Mouse (Mus musculus) cerebellum, postnatal 25 days (tissue): Measurements from ENCODE around the gene 4930451I11Rik.
A peak's percentile ranks its signal among the peaks of the same experiment; 100 is the strongest.

ENCODE experiments used
- DNase-seq, 2 experiments: peaks; one replicate each; pipeline ENCODE4 v3.0.0; 2021; ENCODE audit warnings: mixed read lengths in 2 of 2

4930451I11Rik gene

DNA sequence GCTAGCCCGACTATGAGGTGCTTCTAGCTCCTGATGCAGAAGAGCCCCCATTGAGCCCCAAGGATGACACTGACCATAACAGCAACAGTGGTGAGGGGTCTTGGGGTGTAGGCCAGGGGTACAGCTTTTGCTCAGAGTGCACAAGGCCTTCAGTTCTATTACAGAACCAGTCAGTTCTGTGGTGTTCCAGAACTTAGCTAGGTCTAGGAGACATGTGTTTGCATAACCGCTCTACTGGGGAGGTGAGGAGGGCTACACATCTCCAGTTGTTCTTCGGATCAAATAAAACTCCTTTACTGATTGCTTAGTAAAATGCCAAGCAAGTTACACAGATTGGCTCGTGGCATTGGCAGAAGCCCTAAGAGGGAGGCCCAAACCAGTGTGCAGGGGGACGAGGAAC is at the start of gene 4930451I11Rik:
TSS of gene 4930451I11Rik (minus strand) at position 101 of the 400 bp plus-strand sequence.
- DNase-seq: no peak

DNA sequence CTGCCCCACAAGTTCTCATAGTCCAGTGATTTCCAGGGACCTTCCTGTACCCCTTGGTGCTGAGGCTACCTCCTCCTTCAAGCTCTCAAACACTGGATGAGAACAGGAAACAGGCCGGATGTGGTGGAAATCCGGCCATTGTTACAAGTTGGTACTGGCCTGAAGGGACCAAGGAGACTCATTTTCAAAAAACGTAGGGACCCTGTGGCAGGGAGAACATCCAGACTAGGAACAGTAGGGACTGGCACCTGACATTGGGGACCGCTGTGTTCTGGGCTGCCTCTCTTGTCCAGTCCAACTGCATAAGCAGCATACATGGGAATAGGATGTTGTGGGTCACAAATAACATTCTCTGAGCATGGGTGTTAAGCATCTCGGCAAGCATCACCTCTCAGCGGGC is 49.6 kb upstream of the 4930451I11Rik start:
- DNase-seq: no peak

DNA sequence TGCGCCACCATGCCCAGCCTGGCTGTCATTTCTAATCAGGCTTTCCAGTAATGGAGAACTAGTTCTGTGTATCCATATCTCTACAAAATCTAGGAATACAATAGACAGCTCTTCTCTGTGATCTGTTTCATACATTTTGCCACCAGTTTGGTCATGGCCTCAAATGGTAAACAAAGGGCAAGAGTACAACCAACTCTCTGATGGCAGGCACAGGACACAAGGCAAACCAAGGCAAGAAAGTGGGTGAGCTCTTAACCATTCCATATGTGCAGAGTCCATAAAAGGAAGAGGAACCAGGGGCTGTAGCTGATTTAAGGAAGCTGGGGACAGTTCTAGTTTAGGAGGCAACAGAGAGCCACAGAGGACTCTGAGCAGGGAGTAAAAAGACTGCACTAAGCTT is 45.8 kb upstream of the 4930451I11Rik start:
- no peak for DNase-seq

DNA sequence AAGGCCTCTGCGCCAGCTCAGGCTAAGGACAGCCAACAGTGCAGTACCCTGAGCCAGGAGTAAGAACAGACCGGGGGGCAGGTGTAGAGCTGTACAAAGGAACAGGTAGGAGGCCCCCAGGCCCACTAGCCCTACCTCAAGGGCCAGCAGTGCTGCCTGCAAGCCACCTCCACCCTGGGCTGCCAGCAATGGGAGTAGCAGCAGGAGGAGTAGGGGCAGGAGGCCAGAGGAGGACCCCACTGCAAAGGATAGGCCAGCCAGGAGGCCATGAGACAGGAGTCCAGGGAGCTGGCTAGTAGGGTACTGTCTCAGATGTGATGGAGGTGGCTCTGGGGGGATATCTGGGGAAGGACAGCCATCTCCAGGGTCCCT is 39.1 kb upstream of the 4930451I11Rik start:
- DNase-seq: peak in 1 of 2 experiments; percentile 17

DNA sequence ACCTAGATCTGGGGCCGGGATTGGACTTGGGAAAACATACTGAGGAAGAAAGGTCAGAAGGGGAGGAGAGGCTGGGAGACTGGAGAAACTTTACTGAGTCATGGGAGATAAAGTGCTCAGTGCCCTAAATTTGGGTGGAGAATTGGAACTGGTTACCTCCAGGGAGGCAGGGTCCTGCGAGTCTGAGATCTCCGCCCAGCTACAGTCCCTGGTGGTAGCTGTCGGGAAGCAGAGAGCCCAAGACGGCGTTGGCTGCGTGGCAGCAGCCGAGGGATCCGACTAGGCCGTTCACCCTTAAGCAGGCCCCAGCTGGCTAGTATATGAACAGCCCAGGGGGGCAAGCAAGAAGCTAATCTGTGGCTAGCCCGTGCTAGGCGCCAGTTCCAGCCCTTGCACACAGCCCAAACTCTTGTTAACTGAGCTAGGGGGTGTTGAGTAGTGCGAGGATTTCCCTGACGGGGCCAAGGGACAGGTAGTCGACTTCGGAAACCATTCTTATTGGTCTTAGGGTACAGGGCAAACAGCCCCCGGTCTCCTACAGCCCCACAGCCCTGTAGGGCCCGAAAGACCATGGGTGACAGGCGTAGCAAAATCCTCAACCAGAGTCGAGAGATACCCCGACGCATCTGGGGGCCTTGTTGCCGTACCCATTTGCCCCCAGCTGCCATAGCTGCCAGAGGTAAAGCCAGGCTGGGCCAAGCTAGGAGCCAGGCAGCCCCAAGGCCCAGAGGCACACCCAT is 38.5 kb upstream of the 4930451I11Rik start:
- no peak for DNase-seq

DNA sequence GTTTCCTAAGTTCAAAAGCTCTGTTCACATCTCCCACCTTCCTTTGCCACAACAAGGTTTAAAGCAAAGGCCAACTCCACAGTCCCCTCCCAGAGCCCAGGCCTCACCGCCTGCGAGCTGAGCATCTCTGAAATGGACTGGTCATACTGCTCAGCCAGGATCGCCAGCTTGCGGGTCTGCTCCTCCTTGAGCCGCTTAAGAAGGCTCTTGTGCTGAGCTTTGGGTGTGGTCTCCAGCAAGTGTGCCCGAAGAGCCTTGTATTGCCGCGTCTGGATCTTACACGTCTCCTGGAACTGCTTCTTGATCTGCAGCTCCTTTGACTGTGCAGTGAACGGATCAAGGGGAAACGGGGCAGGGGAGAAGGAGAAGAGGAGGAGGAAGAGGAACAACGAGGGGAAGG is 36.6 kb upstream of the 4930451I11Rik start:
- no peak for DNase-seq

DNA sequence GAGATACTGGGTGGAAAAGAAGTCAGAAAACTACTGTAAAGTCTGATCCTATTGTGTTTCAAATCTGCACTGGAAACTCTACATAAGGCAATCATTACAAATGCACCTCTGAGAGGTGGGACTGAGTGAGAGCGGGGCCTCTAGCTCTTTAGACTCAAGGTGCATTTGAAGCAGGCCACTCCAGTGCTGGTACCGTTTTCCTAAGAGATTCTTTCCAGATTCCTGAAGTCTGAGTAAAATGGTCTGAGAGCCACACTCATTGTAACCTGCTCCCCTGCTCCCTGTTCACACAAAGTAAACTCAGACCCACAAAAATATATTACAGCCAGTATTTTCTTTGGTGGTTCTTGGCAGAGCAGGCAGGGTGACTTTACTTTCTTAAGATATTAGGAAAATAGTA is 36.1 kb upstream of the 4930451I11Rik start:
- no peak for DNase-seq

DNA sequence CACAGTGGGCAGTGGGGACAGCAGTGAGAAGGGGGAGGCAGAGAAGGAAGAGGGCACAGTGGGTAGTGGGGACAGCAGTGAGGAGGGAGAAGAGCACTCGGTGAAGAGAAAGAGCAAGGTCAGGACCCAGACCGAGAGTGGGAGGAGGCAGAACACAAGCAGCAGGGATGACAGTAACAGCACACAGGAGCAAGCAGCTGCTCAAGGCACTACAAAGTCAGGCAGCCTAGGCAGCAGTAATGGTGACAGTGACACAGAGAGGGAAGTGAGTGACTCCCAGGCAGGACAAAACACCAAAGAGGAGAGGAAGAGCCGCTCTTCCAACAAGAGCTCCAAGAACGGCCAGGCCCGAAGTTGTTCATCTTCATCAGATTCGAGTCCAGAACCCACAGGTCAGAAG is 32.4 kb upstream of the 4930451I11Rik start:
- DNase-seq: peak in 1 of 2 experiments; percentile 16

DNA sequence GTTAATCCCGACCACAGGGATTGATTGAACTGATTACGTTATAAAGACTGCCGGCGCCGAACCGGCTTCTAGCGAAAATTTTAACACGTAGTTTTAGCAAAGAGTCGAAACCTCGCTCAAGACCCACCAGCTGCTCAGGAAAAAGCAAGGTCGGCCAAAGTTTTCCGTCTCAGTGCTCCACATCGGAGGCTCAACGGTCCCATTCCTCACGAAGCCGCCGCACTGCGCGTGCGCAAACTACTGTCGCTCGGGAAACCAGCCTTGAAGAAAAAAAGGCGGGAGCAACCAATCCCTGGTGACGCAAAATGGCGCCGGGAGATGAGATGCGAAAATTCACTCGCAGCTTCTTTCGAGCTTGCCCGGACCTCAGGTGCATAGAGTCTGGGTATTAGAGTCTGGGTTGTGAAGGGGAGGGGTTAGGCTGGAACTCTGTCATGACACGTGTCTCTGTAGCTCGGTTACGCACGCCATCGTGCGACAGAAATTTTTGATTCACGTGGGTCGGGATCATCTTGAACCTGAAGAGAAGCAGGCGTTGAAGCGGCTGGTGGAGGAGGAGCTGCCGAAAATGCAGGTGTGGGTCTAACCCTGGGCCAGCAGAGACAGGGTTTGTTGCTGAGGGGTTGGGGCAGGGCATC is 30.8 kb upstream of the 4930451I11Rik start, which contains the start of gene Ino80e:
TSS of gene Ino80e (minus strand) at position 231 of the 638 bp plus-strand sequence.
- peak; percentile 96 to 97 for DNase-seq

DNA sequence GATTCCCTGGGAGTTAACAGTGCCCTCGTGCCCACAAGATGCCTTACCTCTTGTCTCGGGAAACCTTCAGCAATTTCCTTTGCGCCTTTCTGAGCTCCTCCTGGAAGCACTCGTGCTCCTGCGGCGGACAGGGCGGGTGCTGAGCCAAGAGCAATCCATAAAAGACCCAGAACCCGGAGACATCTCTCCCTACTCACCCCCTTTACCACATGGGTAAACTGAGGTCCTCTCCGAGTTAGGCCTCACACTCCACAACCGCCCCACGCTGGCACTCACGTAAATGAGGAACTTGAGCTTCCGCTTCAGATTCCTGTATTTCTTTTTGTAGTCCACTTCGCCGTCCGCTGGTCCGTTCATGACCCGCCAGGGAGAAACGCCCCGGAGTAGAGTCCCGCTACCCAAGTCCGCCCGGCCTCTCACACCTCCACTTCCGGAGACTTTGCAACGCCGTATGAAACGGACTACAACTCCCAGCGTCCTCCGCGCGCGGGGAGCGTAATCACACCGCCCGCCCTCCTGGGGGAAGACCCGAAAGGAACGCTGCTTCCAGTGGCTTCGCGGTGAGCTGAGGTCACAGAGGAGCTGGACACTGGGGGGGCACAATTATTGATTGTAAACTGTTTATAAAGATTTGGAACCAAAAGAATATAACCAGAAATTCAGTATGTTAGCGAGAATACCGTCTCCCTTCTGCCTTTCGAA is 30.1 kb upstream of the 4930451I11Rik start, which contains the start of gene Hirip3:
TSS of gene Hirip3 (plus strand) at position 544 of the 702 bp plus-strand sequence.
- DNase-seq: peak; percentile 96 to 98

DNA sequence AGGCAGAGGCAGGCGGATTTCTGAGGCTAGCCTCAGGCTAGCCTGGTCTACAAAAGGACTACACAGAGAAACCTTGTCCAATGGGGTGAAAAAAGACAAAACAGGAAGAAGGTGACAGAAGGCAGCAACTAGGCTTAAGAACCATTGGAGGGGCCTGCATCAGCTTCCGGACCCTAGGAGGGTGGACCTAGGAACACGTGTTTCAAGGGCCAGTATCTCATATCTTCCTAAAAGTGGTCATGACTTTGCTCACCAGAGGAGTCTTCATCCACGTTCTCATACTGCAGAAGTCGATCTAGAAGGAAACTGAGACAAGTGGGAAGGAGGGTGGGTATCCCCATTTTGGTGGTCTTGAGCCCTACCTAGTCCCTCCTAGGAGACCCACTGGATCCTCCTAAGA is 29.5 kb upstream of the 4930451I11Rik start:
- DNase-seq: no peak

DNA sequence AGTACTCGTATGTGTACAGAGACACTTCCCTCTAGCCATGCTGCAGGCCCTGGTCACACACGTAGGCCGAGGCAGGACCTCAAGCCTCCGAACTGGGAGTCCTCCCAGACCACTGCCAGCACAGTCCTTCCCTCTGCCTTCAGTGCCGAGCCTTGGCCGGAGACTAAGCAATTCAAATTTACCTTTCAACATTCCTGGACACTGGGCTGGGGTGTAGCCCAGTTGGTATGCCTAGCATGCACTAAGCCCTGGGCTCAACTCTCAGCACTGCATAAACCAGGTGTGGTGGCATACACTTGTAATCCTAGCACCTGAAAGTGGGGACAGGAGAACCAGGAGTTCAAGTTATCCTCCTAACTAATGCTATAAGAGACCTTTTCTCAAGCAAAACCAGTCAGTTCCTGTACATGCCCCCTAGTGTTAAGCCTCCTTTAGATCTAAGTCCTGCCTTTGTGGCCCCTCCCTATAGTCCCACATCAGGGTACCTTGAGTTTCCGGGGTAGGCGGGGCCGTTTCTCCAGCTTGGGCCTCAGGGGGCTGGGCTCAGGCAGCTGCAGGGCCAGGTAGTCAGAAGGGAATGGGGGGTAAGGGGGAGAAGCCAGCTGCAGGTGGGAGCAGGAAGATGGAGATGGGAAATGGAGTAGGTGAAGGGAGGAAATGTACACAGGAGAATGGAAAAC is 25.4 kb upstream of the 4930451I11Rik start:
- no peak for DNase-seq

DNA sequence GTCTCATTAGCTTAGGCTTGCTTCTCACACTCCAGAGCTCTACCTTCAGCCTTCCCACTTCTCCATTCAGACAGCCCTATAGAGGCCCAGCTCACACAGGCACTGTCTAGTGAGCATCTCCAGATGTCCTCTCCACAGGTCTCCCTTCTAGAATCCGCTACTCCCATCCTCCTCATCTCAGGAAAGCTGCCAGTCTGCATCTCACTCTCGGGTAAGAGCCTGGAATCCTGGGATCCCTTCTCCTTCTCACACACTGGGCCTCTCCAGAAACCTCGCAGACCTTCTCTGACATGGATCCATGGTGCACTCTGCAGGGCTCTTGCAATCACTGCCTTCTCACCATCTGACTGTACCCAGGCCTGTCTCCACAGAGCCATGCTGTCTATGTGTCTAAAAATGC is 24.2 kb upstream of the 4930451I11Rik start:
- peak; percentile 58 to 61 for DNase-seq

DNA sequence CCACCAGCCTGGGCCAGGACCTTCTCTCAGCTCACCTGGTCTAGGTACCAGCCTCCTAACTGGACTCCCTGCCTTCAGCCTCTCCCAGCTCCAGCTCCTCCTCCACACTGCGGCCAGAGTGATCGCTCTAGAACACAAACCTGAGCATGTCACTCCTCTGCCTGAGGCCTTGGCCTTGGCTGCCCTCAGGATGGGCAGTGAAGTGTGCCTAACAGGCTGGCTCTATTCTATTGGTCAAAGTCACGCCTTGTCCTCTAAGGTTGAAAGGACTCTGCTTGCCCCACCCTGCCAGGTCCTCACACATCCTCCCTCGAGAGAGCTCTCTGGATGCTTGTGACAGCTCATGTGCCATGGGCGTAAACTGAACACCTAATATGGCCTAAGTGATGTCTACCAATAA is 22.0 kb upstream of the 4930451I11Rik start:
- peak in 1 of 2 experiments; percentile 8 for DNase-seq

DNA sequence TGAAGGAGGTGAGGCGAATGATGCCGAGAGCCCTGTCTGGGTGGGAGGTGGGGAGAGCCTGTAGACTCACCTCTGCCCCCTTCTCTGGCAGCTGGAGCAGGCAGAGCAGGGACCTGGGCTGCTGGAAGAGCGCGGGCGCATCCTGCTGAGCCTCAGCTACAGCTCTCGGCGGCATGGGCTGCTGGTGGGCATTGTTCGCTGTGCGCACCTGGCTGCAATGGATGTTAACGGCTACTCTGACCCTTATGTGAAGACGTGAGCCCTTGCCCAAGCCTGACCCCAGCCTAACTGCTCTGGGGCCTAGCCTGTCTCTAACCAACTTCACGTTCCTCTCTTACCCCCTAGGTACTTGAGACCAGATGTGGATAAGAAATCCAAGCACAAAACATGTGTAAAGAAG is 19.8 kb upstream of the 4930451I11Rik start:
- DNase-seq: peak in 1 of 2 experiments; percentile 8

DNA sequence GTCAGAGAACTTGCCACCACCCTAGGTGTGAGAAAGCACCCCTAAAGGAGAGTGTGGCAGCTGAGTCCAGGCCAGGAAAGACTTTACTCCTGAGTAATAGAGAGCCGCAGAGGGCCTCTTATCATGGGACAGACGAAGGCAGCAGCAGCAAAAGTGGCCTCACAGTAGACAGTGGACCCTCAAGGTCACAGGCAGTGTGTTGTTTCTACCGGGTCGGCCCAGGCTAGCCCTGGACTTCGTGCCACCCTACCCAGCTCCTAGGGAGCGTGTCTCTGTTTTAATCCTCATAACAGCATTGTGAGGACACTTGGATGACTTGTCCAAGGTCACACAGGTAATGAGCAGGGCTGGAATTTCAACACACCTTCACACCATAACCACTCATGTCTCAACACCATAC is 18.7 kb upstream of the 4930451I11Rik start:
- no peak for DNase-seq

DNA sequence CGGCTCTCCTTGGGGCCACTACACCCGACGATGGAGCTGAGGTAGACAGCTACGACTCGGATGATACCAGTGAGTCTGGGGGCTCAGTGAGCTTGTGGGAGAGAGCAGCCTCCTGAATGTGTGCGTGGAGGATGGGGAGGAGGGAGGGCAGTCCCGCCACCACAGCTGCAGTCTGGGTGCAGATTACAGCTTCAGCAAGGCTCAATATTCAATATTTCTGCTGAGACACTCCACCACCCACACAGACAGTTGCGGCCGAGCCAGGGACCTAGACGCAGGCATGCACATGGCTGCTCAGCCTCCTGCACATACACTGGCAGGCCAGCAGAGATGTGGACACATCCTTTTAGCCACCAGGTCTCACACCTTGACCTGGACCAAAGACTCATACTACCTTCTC is 17.4 kb upstream of the 4930451I11Rik start:
- DNase-seq: peak; percentile 14 to 17

DNA sequence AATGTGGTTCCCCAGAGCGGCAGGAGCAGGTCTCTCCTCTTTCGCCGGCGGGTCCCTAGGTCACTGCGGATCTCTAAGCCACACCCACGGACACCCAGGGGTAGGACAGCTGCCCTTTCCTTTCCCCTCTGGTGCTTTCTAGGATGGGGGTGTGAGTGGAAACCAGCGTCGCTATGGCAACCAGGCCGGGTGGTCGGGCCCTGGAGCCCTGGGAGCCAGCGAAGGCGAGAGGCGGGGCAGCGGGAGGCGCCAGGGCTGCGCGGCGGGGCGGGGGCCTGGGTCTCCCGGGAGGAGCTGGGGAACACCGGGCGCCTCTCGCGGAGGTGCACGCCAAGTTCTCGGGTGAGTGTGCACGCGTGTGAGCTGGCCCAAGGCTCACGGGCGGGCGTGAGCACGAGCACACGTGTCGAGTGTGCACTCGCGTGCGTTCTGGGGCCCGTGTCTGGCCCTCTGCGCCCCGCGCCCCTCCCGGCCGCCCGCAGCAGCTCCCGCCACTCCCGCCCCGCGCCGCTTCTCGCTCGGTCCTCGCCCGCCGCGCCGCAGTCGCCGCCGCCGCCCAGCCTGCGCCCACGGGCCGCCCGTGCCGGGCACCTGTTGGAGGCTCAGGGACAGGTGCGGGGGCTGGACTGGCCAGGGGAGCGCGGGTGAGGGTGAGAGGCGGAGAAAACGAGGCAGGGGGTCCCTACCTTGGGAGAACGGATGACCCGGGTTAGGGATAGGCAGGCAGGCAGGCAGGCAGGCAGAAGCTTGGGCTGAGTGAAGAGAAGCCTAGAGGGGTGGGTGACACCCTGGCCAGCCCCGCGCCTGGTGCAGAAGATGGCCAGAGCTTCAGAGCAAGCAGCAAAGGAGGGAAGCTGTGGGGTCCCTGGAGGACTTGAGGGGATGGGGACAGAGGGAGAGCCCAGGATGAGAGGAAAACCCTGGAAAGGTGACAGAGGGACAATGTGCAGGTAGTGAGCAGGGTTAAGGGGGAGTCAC is 16.3 kb upstream of the 4930451I11Rik start:
- DNase-seq: peak; percentile 38 to 48

DNA sequence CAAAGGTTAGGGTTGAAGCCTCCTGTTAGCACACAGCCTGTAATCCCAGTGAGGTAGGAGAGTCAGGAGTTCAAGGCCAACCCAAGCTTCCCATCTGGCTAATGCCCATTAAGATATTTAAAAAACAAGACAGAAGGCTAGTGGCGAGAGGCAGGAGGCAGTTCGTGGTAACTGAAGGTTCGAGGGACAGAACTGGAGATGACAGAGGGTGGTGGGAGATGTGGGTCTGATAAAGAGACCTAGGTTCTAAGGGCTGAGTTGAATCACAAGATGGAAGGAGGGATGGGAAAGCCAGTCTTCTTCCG is 15.6 kb upstream of the 4930451I11Rik start, which contains the start of gene Doc2a:
TSS of gene Doc2a (plus strand) at position 301 of the 305 bp plus-strand sequence.
- DNase-seq: no peak

DNA sequence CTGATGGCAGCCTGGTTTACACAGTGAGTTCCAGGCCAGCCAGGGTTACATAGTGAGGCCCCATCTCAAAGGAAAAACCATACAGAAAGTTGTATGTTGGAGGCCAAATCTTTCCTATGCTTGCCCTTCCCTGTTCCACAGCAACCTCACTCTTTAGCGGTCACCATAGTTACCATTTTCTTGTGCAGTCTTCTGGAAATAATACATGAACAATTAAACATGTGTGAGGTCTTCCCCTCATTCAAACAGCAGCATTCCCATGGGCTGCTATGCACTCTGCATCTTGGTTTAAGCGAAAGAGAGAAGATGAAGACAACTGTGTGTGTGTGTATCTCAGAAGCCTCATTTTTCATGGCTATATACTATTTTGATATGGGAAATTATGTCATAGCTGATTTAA is 14.1 kb upstream of the 4930451I11Rik start:
- DNase-seq: no peak

DNA sequence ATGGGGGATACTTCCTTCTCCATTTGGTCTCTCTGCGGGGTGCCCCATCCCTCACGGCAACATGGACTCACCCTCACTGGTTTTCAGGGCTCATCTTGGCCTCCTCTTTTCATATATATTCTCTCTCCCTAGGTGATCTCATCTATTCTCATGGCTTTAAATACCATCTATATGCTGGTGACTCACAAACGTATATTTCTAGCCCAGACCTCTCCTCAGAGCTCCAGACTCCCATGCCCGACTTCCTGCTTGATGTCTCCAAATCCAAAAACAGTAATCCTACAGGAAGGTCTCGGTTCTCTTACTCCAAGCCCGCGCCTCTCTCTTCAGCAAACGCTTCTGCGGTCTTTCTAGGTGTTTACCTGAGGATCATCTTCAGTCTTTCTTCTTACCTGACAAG is 11.8 kb upstream of the 4930451I11Rik start:
- DNase-seq: no peak

DNA sequence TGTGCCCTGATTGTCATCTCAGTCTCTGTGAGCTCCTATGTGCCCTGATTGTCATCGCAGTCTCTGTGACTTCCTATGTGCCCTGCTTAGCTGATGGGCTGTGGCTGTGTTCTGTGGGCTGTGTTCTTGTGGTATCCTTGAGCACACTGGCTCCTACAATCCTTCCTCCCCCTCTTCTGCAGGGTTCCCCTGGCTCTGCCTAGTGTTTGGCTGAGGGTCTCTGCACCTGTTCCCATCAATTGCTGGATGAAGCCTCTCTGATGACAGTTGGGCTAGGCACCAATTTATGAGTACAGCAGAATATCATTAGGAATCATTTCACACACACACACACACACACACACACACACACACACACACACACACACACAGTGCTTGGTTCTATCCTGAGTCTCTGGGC is 1.9 kb upstream of the 4930451I11Rik start:
- no peak for DNase-seq
